Comparison of ENCODE assay signal across 14 mouse cellular contexts in the genomic region with DNA sequence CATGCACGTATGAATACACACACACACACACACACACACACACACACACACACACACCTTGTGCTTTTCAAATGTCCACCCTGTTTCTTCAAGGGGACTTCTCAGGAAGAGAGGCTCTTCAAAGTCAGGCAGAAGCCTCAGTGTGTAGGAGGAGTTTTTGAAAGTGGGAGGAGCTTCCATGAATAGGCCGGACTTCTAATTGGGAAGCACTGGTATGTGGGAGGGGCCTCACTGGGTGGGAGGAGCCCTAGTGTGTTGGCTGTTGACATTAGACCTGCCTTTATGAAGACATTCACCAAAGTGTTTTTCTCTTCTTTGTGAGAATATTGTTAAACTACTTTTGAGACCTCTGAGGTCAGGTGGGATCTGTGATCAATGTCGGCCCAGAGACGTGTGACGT.
"Had no signal": no experiment of that assay in that cellular context is flagged by ENCODE, and none has a peak within 500 bp of the region (broad histone marks: within the 10 kb centered on the region; RNA-seq: fewer than 3 reads in every experiment).

No protein-coding gene starts in this region.

- DNase-seq: gastrocnemius, postnatal 14 days; gastrocnemius, postnatal 36 days; heart, adult 11 months; heart, adult 2 months; heart, postnatal 14 days; heart, postnatal 36 days; kidney, adult 11 months; kidney, adult 2 months; kidney, adult 9 months; kidney, postnatal 14 days; kidney, postnatal 36 days; layer of hippocampus, adult 9-11 months; layer of hippocampus, postnatal 36 days; left cerebral cortex, postnatal 4 days had no signal
